Mouse (Mus musculus): ENCODE data around the gene Gm266. TPM values are rescaled to one million over a fixed set of nuclear protein-coding genes. Genes with fewer than 3 reads are reported as not detected.

The Gm266 gene
- polyA plus RNA-seq, 1 experiment from 2014 or later, result 0.40 TPM

- peaks cover 22% of the 10 kb centered on the region; the same call in 1 of the 2 replicates for H3K4me1 ChIP-seq
- no peak overlapping the region for H3K4me3 ChIP-seq
- no peak overlapping the region for H3K4me2 ChIP-seq
- H3K9ac ChIP-seq, result no peak overlapping the region
- no peak for ATAC-seq
- 63% methylated on average over 1 of the region's 1 CpGs for WGBS
- H3K36me3 ChIP-seq (ENCODE audit: poor library complexity, severe bottlenecking), result no peaks in the 10 kb centered on the region
- no peaks in the 10 kb centered on the region for H3K9me3 ChIP-seq (replicated peaks)
- no peak overlapping the region for H3K27ac ChIP-seq
- H3K27me3 ChIP-seq, result no peaks in the 10 kb centered on the region
These were observed 14.5 kb downstream of the Gm266 start for GRCm38 (mm10) chr12:111471119-111471518.

- H3K9me3 ChIP-seq (replicated peaks), result no peaks in the 10 kb centered on the region
- 0 out of 2 replicates have a peak, but pooled peaks have one; percentile 53 for ATAC-seq
- 5% methylated on average over 8 of the region's 8 CpGs for WGBS
- H3K27me3 ChIP-seq, result peaks cover 3% of the 10 kb centered on the region; the same call in 1 of the 2 replicates
- no peaks in the 10 kb centered on the region for H3K36me3 ChIP-seq (ENCODE audit: poor library complexity, severe bottlenecking)
- H3K4me2 ChIP-seq, result no peak overlapping the region
- H3K9ac ChIP-seq, result no peak overlapping the region
- peaks cover 12% of the 10 kb centered on the region; the same call in 1 of the 2 replicates for H3K4me1 ChIP-seq
- H3K27ac ChIP-seq, result no peak overlapping the region
- H3K4me3 ChIP-seq, result no peak overlapping the region
These were observed 16.1 kb downstream of the Gm266 start for GRCm38 (mm10) chr12:111469507-111469906.

GRCm38 (mm10) chr12:111468206-111468605 is 17.4 kb downstream of the Gm266 start:
- 64% methylated on average over 7 of the region's 7 CpGs for WGBS
- H3K4me2 ChIP-seq, result no peak overlapping the region
- no peaks in the 10 kb centered on the region for H3K9me3 ChIP-seq (replicated peaks)
- peaks cover 9% of the 10 kb centered on the region; the same call in 1 of the 2 replicates for H3K4me1 ChIP-seq
- H3K27ac ChIP-seq, result no peak overlapping the region
- peaks cover 4% of the 10 kb centered on the region; the same call in 1 of the 2 replicates for H3K27me3 ChIP-seq
- H3K4me3 ChIP-seq, result no peak overlapping the region
- ATAC-seq, result no peak
- H3K36me3 ChIP-seq (ENCODE audit: poor library complexity, severe bottlenecking), result no peaks in the 10 kb centered on the region
- H3K9ac ChIP-seq, result no peak overlapping the region

- H3K4me3 ChIP-seq, result no peak overlapping the region
- no peak overlapping the region for H3K9ac ChIP-seq
- no peaks in the 10 kb centered on the region for H3K9me3 ChIP-seq (replicated peaks)
- H3K4me2 ChIP-seq, result no peak overlapping the region
- no peak for ATAC-seq
- H3K27ac ChIP-seq, result no peak overlapping the region
- no peaks in the 10 kb centered on the region for H3K36me3 ChIP-seq (ENCODE audit: poor library complexity, severe bottlenecking)
- peaks cover 4% of the 10 kb centered on the region; the same call in 1 of the 2 replicates for H3K27me3 ChIP-seq
- 95% methylated on average over 3 of the region's 3 CpGs for WGBS
- H3K4me1 ChIP-seq, result peaks cover 4% of the 10 kb centered on the region; the same call in 1 of the 2 replicates
These were observed 19.3 kb downstream of the Gm266 start for GRCm38 (mm10) chr12:111466369-111466768.

- no peaks in the 10 kb centered on the region for H3K36me3 ChIP-seq (ENCODE audit: poor library complexity, severe bottlenecking)
- WGBS, result 81% methylated on average over 7 of the region's 7 CpGs
- no peaks in the 10 kb centered on the region for H3K9me3 ChIP-seq (replicated peaks)
- H3K4me1 ChIP-seq, result no peaks in the 10 kb centered on the region
- H3K9ac ChIP-seq, result no peak overlapping the region
- H3K4me2 ChIP-seq, result no peak overlapping the region
- no peak overlapping the region for H3K4me3 ChIP-seq
- H3K27ac ChIP-seq, result no peak overlapping the region
- no peak for ATAC-seq
- peaks cover 14% of the 10 kb centered on the region; the same call in 1 of the 2 replicates for H3K27me3 ChIP-seq
These were observed 22.1 kb downstream of the Gm266 start for GRCm38 (mm10) chr12:111463570-111463969.

- Histone ChIP-seq H3K9me3 (replicated peaks) (no peaks in the 10 kb centered on the region), H3K4me1 (no peaks in the 10 kb centered on the region), H3K9ac (no peak overlapping the region), H3K36me3 (ENCODE audit: poor library complexity, severe bottlenecking) (no peaks in the 10 kb centered on the region), H3K4me3 (no peak overlapping the region), H3K27me3 (peaks cover 48% of the 10 kb centered on the region), H3K27ac (no peak overlapping the region), H3K4me2 (no peak overlapping the region)
- no peak for ATAC-seq
- 83% methylated on average over 1 of the region's 1 CpGs for WGBS
These were observed 27.9 kb downstream of the Gm266 start for GRCm38 (mm10) chr12:111457742-111458141.

- Histone ChIP-seq H3K27ac (no peak overlapping the region), H3K9me3 (replicated peaks) (no peaks in the 10 kb centered on the region), H3K4me1 (no peaks in the 10 kb centered on the region), H3K4me2 (no peak overlapping the region), H3K9ac (no peak overlapping the region), H3K27me3 (peaks cover 64% of the 10 kb centered on the region), H3K4me3 (no peak overlapping the region), H3K36me3 (ENCODE audit: poor library complexity, severe bottlenecking) (no peaks in the 10 kb centered on the region)
- no peak for ATAC-seq
- 53% methylated on average over 8 of the region's 8 CpGs for WGBS
These were observed 29.8 kb downstream of the Gm266 start for GRCm38 (mm10) chr12:111455860-111456259.

- WGBS, result 71% methylated on average over 12 of the region's 12 CpGs
- Histone ChIP-seq H3K4me2 (no peak overlapping the region), H3K36me3 (ENCODE audit: poor library complexity, severe bottlenecking) (no peaks in the 10 kb centered on the region), H3K9me3 (replicated peaks) (no peaks in the 10 kb centered on the region), H3K9ac (no peak overlapping the region), H3K4me3 (no peak overlapping the region), H3K27me3 (peaks cover 69% of the 10 kb centered on the region), H3K27ac (no peak overlapping the region), H3K4me1 (no peaks in the 10 kb centered on the region)
- no peak for ATAC-seq
These were observed 30.2 kb downstream of the Gm266 start for GRCm38 (mm10) chr12:111455311-111455846.

GRCm38 (mm10) chr12:111454543-111455280 is 30.9 kb downstream of the Gm266 start:
- Histone ChIP-seq H3K27me3 (peaks cover 74% of the 10 kb centered on the region), H3K9ac (no peak overlapping the region)
- WGBS, result 71% methylated on average over 10 of the region's 10 CpGs

GRCm38 (mm10) chr12:111454021-111454420 is 31.6 kb downstream of the Gm266 start:
- H3K36me3 ChIP-seq (ENCODE audit: poor library complexity, severe bottlenecking), result no peaks in the 10 kb centered on the region
- no peak overlapping the region for H3K27ac ChIP-seq
- WGBS, result 27% methylated on average over 4 of the region's 4 CpGs
- H3K27me3 ChIP-seq, result peaks cover 77% of the 10 kb centered on the region
- H3K4me1 ChIP-seq, result no peaks in the 10 kb centered on the region
- H3K9me3 ChIP-seq (replicated peaks), result no peaks in the 10 kb centered on the region
- H3K4me2 ChIP-seq, result no peak overlapping the region
- no peak overlapping the region for H3K9ac ChIP-seq
- no peak overlapping the region for H3K4me3 ChIP-seq
- no peak for ATAC-seq

More at GRCm38 (mm10) chr12:111454543-111455280, 30.9 kb downstream of the Gm266 start:
- Histone ChIP-seq H3K9me3 (replicated peaks) (no peaks in the 10 kb centered on the region), H3K4me1 (no peaks in the 10 kb centered on the region), H3K4me2 (no peak overlapping the region), H3K27ac (no peak overlapping the region), H3K36me3 (ENCODE audit: poor library complexity, severe bottlenecking) (no peaks in the 10 kb centered on the region), H3K4me3 (no peak overlapping the region)
- no peak for ATAC-seq

- H3K27ac ChIP-seq, result no peak overlapping the region
- H3K4me1 ChIP-seq, result no peaks in the 10 kb centered on the region
- no peak overlapping the region for H3K4me3 ChIP-seq
- 81% methylated on average over 7 of the region's 7 CpGs for WGBS
- ATAC-seq, result no peak
- no peak overlapping the region for H3K9ac ChIP-seq
- no peaks in the 10 kb centered on the region for H3K9me3 ChIP-seq (replicated peaks)
- H3K4me2 ChIP-seq, result no peak overlapping the region
- H3K36me3 ChIP-seq (ENCODE audit: poor library complexity, severe bottlenecking), result no peaks in the 10 kb centered on the region
- H3K27me3 ChIP-seq, result peaks cover 82% of the 10 kb centered on the region
These were observed 34.1 kb downstream of the Gm266 start for GRCm38 (mm10) chr12:111451561-111451960.

- Histone ChIP-seq H3K27me3 (peaks cover 91% of the 10 kb centered on the region), H3K4me3 (no peak overlapping the region), H3K4me2 (no peak overlapping the region), H3K36me3 (ENCODE audit: poor library complexity, severe bottlenecking) (no peaks in the 10 kb centered on the region), H3K27ac (no peak overlapping the region), H3K4me1 (peaks cover 6% of the 10 kb centered on the region), H3K9ac (no peak overlapping the region), H3K9me3 (replicated peaks) (no peaks in the 10 kb centered on the region)
- ATAC-seq, result no peak
- 44% methylated on average over 6 of the region's 6 CpGs for WGBS
These were observed 35.3 kb downstream of the Gm266 start for GRCm38 (mm10) chr12:111450359-111450758.

All from forebrain, embryonic 13.5 days (tissue).